Mouse (Mus musculus) intestine, postnatal 0 days (tissue): Measurements from ENCODE around the gene Srrd. TPM values are rescaled to one million over a fixed set of nuclear protein-coding genes. Genes with fewer than 3 reads are reported as not detected.

Experiments
- ATAC-seq: fragments of 200-750 bp; cut with Nextera tagmentation; 2 replicates; pipeline ENCODE4 v1.8.0; 2017; ENCODE audit warnings: mild to moderate bottlenecking, moderate TSS enrichment, moderate library complexity
- H3K27ac ChIP-seq: fragments of 300-500 bp; sonication (generic); 2 replicates; pipeline ENCODE4 v1.5.1; 2014; ENCODE audit warnings: mild to moderate bottlenecking, low read depth, low read length, moderate library complexity
- H3K27me3 ChIP-seq: fragments of 300-500 bp; sonication (generic); replicated peaks from 2 replicates; pipeline ENCODE4 v1.6.1; 2014; ENCODE audit warnings: low read length, mixed read lengths; ENCODE audit not compliant: control insufficient read depth, insufficient read depth
- H3K36me3 ChIP-seq: fragments of 300-500 bp; sonication (generic); 2 replicates; pipeline ENCODE4 v1.6.1; 2014; ENCODE audit warnings: mild to moderate bottlenecking, moderate library complexity; ENCODE audit not compliant: control insufficient read depth, insufficient read depth
- H3K4me1 ChIP-seq: fragments of 300-500 bp; sonication (generic); replicated peaks from 2 replicates; pipeline ENCODE4 v1.6.1; 2014; ENCODE audit warnings: antibody characterized with exemption, low read length, mixed read lengths; ENCODE audit not compliant: control insufficient read depth, insufficient read depth
- H3K4me2 ChIP-seq: fragments of 300-500 bp; sonication (generic); replicated peaks from 2 replicates; pipeline ENCODE4 v1.6.1; 2014; ENCODE audit warnings: low read depth, mild to moderate bottlenecking, moderate library complexity
- H3K4me3 ChIP-seq: fragments of 300-500 bp; sonication (generic); 2 replicates; pipeline ENCODE4 v1.5.1; 2014; ENCODE audit warnings: low read depth, low read length
- H3K9ac ChIP-seq: fragments of 300-500 bp; sonication (generic); 2 replicates; pipeline ENCODE4 v1.6.1; 2014; ENCODE audit warnings: mild to moderate bottlenecking, low read depth, low read length
- H3K9me3 ChIP-seq: fragments of 300-500 bp; sonication (generic); 2 replicates; pipeline ENCODE4 v1.6.1; 2016; ENCODE audit warnings: mixed run types; ENCODE audit not compliant: control insufficient read depth
- CTCF ChIP-seq: sonication (generic); IDR thresholded peaks from 2 replicates; pipeline ENCODE4 v1.5.1; 2016; ENCODE audit warnings: low read depth, mild to moderate bottlenecking, control low read depth, antibody characterized with exemption, moderate library complexity
- WGBS: fragments of 180-500 bp; shearing (Covaris S2); extraction: QIAGEN DNeasy Blood & Tissue Kit; methylation state at CpG from one replicate; pipeline ENCODE4 v1.1.7; 2014; 5-methylcytosine and 5-hydroxymethylcytosine counted together
- polyA plus RNA-seq: library from polyadenylated mRNA; unstranded; fragments of >200 nt; fragmentation: Nextera tagmentation; extraction: Ambion mirVana; gene quantifications from 2 replicates; pipeline ENCODE4 v1.2.1, GENCODE M21; 2015

The Srrd gene
- polyA plus RNA-seq, 1 experiment from 2014 or later: 15.4 TPM

DNA sequence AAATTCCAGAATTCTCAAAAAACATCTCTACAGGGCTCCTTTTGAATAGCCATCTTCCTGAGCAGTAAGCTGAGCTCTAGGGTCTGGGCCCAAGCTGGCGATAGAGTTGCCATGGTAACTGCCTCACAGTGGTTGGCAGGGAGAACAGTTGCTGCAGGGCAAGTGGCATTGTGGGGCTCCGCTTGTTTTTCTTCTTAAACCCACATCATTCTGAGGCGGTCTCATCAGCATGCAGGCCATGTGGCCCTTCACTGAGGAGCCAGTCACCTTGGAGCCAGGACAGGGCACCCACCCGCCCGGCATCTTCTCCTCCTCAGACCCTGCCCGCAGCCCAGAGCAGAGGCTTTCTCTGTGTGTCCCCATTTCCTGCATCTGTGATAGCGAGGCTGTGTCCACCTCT, 29.1 kb upstream of the Srrd start:
- no peak for ATAC-seq
- Histone ChIP-seq H3K27me3 (no peaks in the 10 kb centered on the region), H3K27ac (no peak overlapping the region), H3K9ac (no peak overlapping the region), H3K4me3 (no peak overlapping the region), H3K36me3 (peaks cover 91% of the 10 kb centered on the region), H3K4me2 (no peak overlapping the region), H3K9me3 (no peaks in the 10 kb centered on the region), H3K4me1 (no peaks in the 10 kb centered on the region)
- TF ChIP-seq CTCF: no peak
- 80% methylated on average over 7 of the region's 7 CpGs for WGBS

DNA sequence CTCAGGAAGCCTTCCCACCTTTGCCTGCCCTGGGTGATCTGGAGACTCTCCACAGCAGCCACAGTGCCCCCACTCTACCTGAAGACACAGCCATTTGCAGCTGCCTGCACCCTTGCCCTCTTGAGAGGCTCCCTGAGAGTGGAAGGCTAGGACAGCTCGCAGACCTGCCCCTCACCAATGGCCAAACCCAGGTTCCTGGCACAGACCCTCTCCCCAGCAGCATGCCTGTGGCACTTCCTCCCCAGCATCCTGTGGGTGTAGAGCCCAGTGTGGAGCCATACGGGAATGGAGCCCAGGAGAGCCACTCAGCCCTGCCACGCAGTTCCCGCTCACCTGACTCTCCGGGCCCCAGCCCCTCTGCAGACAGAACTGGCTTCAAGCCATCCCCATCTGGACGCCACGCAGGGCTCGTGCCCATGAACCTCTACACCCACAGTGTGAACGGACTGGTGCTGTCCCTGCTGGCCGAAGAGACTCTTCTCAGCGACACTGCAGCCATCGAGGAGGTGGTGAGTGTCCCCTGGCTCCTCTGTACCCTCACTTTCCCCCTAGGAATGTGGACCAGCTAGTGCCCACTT, 27.5 kb upstream of the Srrd start:
- no peak overlapping the region for H3K9ac ChIP-seq
- H3K36me3 ChIP-seq: peaks cover 91% of the 10 kb centered on the region
- H3K27me3 ChIP-seq: no peaks in the 10 kb centered on the region
- no peaks in the 10 kb centered on the region for H3K4me1 ChIP-seq
- no peak for TF ChIP-seq CTCF
- no peak overlapping the region for H3K4me2 ChIP-seq
- H3K27ac ChIP-seq: no peak overlapping the region
- no peaks in the 10 kb centered on the region for H3K9me3 ChIP-seq
- no peak overlapping the region for H3K4me3 ChIP-seq
- 91% methylated on average over 12 of the region's 12 CpGs for WGBS
- no peak for ATAC-seq

DNA sequence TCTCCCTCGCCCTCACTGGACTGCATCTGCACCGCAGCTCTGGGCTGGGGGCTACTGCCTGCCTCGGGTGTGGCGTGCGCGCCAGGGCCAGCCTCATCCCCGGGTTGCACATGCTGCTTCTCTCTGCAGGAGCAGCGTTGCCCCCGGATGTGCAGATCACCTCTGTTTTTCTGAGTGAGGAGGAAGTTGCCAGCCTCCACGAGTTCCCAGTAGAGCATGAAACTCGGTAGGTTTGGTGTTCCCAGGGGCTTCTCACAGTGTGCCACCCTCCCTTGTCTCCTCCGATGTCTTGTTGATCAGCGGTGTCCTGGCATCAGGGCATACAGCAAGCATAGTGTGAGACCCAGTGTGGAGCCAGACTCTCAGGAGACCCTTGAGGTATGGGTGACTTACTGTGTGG, 26.5 kb upstream of the Srrd start:
- Histone ChIP-seq H3K4me1 (no peaks in the 10 kb centered on the region), H3K36me3 (peaks cover 91% of the 10 kb centered on the region), H3K9ac (no peak overlapping the region), H3K27ac (no peak overlapping the region), H3K4me2 (no peak overlapping the region), H3K4me3 (no peak overlapping the region), H3K9me3 (no peaks in the 10 kb centered on the region), H3K27me3 (no peaks in the 10 kb centered on the region)
- ATAC-seq: no peak
- 94% methylated on average over 13 of the region's 13 CpGs for WGBS
- no peak for TF ChIP-seq CTCF

DNA sequence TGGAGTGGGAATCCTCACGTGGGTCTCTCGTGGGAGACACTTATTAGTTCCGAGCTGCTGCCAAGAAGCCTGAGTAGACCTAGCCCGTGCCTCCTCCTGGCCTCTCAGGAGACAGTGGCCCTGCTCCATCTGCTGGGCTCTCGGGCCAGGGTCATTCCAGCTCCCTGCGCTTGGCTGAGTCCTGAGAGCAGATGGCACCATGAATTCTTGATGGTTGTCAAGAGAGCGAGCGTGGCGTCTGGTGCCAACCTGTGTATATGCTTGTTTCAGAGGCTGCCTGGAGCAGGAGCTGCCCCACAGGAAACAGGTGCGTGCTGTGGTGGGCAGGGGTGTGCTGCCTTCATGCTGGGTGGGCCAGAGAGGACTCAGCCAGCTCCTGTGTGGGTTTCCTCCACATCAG, 25.8 kb upstream of the Srrd start:
- Histone ChIP-seq H3K4me3 (no peak overlapping the region), H3K4me2 (no peak overlapping the region), H3K36me3 (peaks cover 91% of the 10 kb centered on the region), H3K27ac (no peak overlapping the region), H3K9me3 (no peaks in the 10 kb centered on the region), H3K4me1 (no peaks in the 10 kb centered on the region), H3K9ac (no peak overlapping the region), H3K27me3 (no peaks in the 10 kb centered on the region)
- no peak for ATAC-seq
- no peak for TF ChIP-seq CTCF
- 95% methylated on average over 10 of the region's 10 CpGs for WGBS

DNA sequence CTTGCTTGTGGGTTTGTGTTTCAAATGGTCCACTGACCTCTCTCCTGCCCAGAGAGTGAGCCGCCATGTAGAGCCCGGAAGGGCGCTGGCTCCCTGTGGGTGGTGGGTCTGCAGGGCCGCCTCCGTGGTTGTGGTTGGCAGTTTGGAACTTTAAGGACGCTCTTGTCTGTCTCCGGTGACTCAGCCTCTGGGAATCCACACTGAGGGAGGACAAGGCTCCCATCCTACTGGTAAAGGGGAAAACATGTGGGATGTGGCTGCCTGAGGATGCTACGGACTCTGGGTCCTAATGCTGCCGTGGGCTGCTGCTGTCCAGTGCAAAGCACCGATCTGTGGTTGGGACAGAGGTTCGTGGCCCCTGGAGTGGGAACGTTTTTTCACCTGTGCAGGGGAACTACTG, 25.1 kb upstream of the Srrd start:
- ATAC-seq: no peak
- no peaks in the 10 kb centered on the region for H3K9me3 ChIP-seq
- no peaks in the 10 kb centered on the region for H3K27me3 ChIP-seq
- no peak overlapping the region for H3K9ac ChIP-seq
- no peaks in the 10 kb centered on the region for H3K4me1 ChIP-seq
- peaks cover 91% of the 10 kb centered on the region for H3K36me3 ChIP-seq
- no peak overlapping the region for H3K4me2 ChIP-seq
- no peak overlapping the region for H3K4me3 ChIP-seq
- no peak overlapping the region for H3K27ac ChIP-seq
- WGBS: 87% methylated on average over 12 of the region's 12 CpGs
- no peak for TF ChIP-seq CTCF

DNA sequence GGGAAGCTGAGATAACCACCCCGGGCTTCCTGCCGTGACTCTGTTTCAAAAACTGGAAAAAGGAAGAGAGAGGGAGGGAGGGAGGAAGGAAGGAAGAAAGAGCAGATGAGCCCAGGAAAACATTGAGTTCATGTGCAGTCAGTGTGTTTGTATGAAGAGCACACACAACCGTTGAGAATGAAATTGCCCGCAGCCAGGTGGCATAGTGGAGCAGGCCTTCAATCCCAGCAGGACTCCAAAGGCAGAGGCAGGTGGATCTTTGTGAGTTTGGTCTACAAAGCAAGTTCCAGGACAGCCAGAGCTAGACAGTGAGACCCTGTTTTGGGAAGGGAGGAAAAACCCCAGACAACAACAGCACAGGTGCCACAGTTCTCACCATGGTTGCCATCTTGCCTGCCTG, 24.5 kb upstream of the Srrd start:
- Histone ChIP-seq H3K9ac (no peak overlapping the region), H3K27ac (no peak overlapping the region), H3K9me3 (no peaks in the 10 kb centered on the region), H3K27me3 (no peaks in the 10 kb centered on the region), H3K4me2 (no peak overlapping the region), H3K4me3 (no peak overlapping the region), H3K36me3 (peaks cover 91% of the 10 kb centered on the region), H3K4me1 (no peaks in the 10 kb centered on the region)
- WGBS: 91% methylated on average over 4 of the region's 4 CpGs
- no peak for ATAC-seq
- peak; percentile 20; the same call in 1 of the 2 replicates for TF ChIP-seq CTCF

DNA sequence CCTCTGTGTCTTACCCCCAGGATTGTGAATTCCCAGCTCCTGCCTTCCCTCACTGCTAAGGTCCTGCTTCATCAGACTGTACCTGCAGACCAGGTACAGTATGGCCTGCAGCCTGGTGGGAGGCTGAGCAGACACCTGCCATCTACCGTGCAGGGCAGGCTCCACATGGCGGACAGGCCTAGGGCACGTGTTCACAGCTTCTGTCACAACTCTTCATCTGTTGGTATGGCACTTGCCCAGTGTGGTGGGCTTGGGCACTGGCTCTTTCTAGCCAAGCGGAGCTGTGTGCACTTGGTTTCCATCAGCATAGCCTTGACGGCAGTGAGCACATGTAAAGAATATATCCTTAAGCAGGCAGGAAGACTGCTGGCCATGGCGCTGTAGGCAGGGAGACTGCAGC, 24.0 kb upstream of the Srrd start:
- 97% methylated on average over 6 of the region's 6 CpGs for WGBS
- TF ChIP-seq CTCF: no peak
- ATAC-seq: no peak
- H3K36me3 ChIP-seq: peaks cover 90% of the 10 kb centered on the region
- H3K27ac ChIP-seq: no peak overlapping the region
- H3K27me3 ChIP-seq: no peaks in the 10 kb centered on the region
- no peaks in the 10 kb centered on the region for H3K9me3 ChIP-seq
- H3K4me3 ChIP-seq: no peak overlapping the region
- no peak overlapping the region for H3K4me2 ChIP-seq
- H3K9ac ChIP-seq: no peak overlapping the region
- no peaks in the 10 kb centered on the region for H3K4me1 ChIP-seq
